Mouse (Mus musculus) CH12F3 (cell line): ENCODE results near the gene Kcnq1.

Experiments
- in situ Hi-C: fragments of 300-500 bp; cut with MboI; formaldehyde crosslinking; loops from 2 replicates; pipeline ENCODE4 v1.14.3; 2020; ENCODE audit warnings: low sequenced_read_pairs

The Kcnq1 gene

GRCm38 (mm10) chr7:143343781-143344306 lies 237.7 kb downstream of the Kcnq1 start:
- in situ Hi-C loops = no loop called here

- in situ Hi-C loops = no loop called here
Measured at GRCm38 (mm10) chr7:143349287-143349686, 243.1 kb downstream of the Kcnq1 start.

- in situ Hi-C loops = no loop called here
Measured at GRCm38 (mm10) chr7:143349848-143350247, 243.7 kb downstream of the Kcnq1 start.

GRCm38 (mm10) chr7:143355831-143356230 lies 249.7 kb downstream of the Kcnq1 start:
- in situ Hi-C loops = no loop called here

- in situ Hi-C loops = no loop called here
Measured at GRCm38 (mm10) chr7:143357109-143357508, 250.9 kb downstream of the Kcnq1 start.

GRCm38 (mm10) chr7:143357831-143358230 lies 251.7 kb downstream of the Kcnq1 start:
- in situ Hi-C loops = no loop called here

GRCm38 (mm10) chr7:143359762-143360161 lies 253.6 kb downstream of the Kcnq1 start:
- in situ Hi-C loops = no loop called here

- in situ Hi-C loops = no loop called here
Measured at GRCm38 (mm10) chr7:143360776-143361175, 254.6 kb downstream of the Kcnq1 start.

- in situ Hi-C loops = no loop called here
Measured at GRCm38 (mm10) chr7:143364092-143364832, 258.1 kb downstream of the Kcnq1 start.

- in situ Hi-C loops = no loop called here
Measured at GRCm38 (mm10) chr7:143364969-143365839, 259.0 kb downstream of the Kcnq1 start.

GRCm38 (mm10) chr7:143367366-143368266 lies 261.5 kb downstream of the Kcnq1 start:
- in situ Hi-C loops = no loop called here

GRCm38 (mm10) chr7:143368267-143368643 lies 262.1 kb downstream of the Kcnq1 start:
- in situ Hi-C loops = no loop called here

- in situ Hi-C loops = no loop called here
Measured at GRCm38 (mm10) chr7:143371336-143371735, 265.2 kb downstream of the Kcnq1 start.

- in situ Hi-C loops = no loop called here
Measured at GRCm38 (mm10) chr7:143373265-143373664, 267.1 kb downstream of the Kcnq1 start.

- in situ Hi-C loops = no loop called here
Measured at GRCm38 (mm10) chr7:143375945-143376344, 269.8 kb downstream of the Kcnq1 start.

- in situ Hi-C loops = no loop called here
Measured at GRCm38 (mm10) chr7:143380466-143381073, 274.4 kb downstream of the Kcnq1 start.

- in situ Hi-C loops = no loop called here
Measured at GRCm38 (mm10) chr7:143386632-143387031, 280.5 kb downstream of the Kcnq1 start.

GRCm38 (mm10) chr7:143388783-143389695 lies 282.9 kb downstream of the Kcnq1 start:
- in situ Hi-C loops = no loop called here

- in situ Hi-C loops = no loop called here
Measured at GRCm38 (mm10) chr7:143389860-143390259, 283.7 kb downstream of the Kcnq1 start.
